Mouse (Mus musculus) cortical plate, adult 2 months (tissue): Measurements from ENCODE around the gene Vmn2r2.

Source experiments
- CTCF ChIP-seq: fragments of 200-500 bp; IDR thresholded peaks from 2 replicates; pipeline ENCODE4 v1.5.1; 2011; ENCODE audit warnings: mild to moderate bottlenecking, control low read depth, low read length; ENCODE audit not compliant: insufficient read depth; ENCODE audit errors: extremely low read depth
- POLR2A ChIP-seq: fragments of 200-500 bp; IDR thresholded peaks from 2 replicates; pipeline ENCODE4 v1.6.1; 2011; ENCODE audit warnings: mild to moderate bottlenecking, low read length, control low read depth; ENCODE audit not compliant: insufficient read depth; ENCODE audit errors: extremely low read depth

GRCm38 (mm10) chr3:64112707-64113106 lies 29.0 kb downstream of the Vmn2r2 start:
- TF ChIP-seq POLR2A (no peak), CTCF (no peak)
